Mouse (Mus musculus): ENCODE results near the gene Aup1.

- no peak for TF ChIP-seq CTCF (IDR thresholded peaks at IDR 0.05; ENCODE audit: extremely low read depth, insufficient read depth, insufficient read length, insufficient replicate concordance)
- TF ChIP-seq POLR2A (IDR thresholded peaks at IDR 0.05; ENCODE audit: low read depth, low read length) = no peak
Measured at GRCm38 (mm10) chr6:83006114-83006513, 48.2 kb upstream of the Aup1 start.
